Mouse (Mus musculus): Measurements from ENCODE around the gene Slxl1. TPM values are rescaled to one million over a fixed set of nuclear protein-coding genes. Genes with fewer than 3 reads are reported as not detected.
"Not testable (repeated sequence)": the region's sequence is repeated elsewhere in the genome, so short reads cannot be mapped to it uniquely, and the experiment has no call there.

Gene Slxl1
- polyA plus RNA-seq (2014; fragmentation: Nextera tagmentation; extraction: Ambion mirVana), result not detected in 2 replicates

DNA sequence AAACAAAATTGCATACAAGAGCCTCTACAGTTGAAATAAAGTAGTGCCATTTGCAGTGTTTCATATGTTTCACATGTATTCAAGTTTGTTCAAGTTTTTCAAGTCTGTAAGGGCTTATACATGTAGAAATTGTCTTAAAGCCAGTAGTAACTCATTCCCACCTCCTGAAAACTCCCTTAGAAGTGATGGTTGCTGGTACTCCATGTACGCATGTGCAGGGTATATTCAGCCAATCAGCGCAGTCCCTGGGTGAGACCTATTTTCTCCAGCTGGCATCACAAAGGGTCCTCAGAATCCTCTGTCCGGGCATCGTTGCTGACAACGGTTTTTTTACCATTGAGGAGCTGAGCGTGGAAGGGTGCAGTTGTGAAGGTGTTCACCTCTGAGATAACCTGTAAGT is at the start of gene Slxl1:
Gene Slxl1 (plus strand): TSS at position 301 of the 400 bp plus-strand sequence.
- no CpG with 5 or more reads among the region's 6 CpGs for WGBS
- not testable (repeated sequence) for H3K27me3 ChIP-seq (ENCODE audit: control insufficient read depth, insufficient read depth, low read length); H3K4me3 ChIP-seq (ENCODE audit: control insufficient read depth in 1 of 2, insufficient read depth in 1 of 2, low read depth in 1 of 2, low read length in 2 of 2); H3K4me2 ChIP-seq (ENCODE audit: low read length); ATAC-seq (ENCODE audit: insufficient number of reproducible peaks, insufficient read depth, low FRiP score, low read depth); H3K9me3 ChIP-seq (ENCODE audit: control insufficient read depth, low read length); H3K4me1 ChIP-seq (ENCODE audit: control insufficient read depth in 2 of 2, insufficient read depth in 2 of 2, low read length in 2 of 2); H3K36me3 ChIP-seq (ENCODE audit: control insufficient read depth, insufficient read depth, low read length); H3K27ac ChIP-seq (replicated peaks in 1 of 2; ENCODE audit: control insufficient read depth in 1 of 2, insufficient read depth in 1 of 2, low read depth in 2 of 2, low read length in 2 of 2); H3K9ac ChIP-seq (ENCODE audit: low read length)

All from heart, embryonic 14.5 days (tissue).